Mouse (Mus musculus) right cerebral cortex, postnatal 10 days (tissue): Measurements from ENCODE around the gene Olfr1283.
"Not testable (repeated sequence)": the region's sequence is repeated elsewhere in the genome, so short reads cannot be mapped to it uniquely, and the experiment has no call there.

Experiments used
- DNase-seq, 2 experiments: peaks; one replicate each; pipeline ENCODE4 v3.0.0; 2021; ENCODE audit warnings: low spot score in 2 of 2

Gene Olfr1283

DNA sequence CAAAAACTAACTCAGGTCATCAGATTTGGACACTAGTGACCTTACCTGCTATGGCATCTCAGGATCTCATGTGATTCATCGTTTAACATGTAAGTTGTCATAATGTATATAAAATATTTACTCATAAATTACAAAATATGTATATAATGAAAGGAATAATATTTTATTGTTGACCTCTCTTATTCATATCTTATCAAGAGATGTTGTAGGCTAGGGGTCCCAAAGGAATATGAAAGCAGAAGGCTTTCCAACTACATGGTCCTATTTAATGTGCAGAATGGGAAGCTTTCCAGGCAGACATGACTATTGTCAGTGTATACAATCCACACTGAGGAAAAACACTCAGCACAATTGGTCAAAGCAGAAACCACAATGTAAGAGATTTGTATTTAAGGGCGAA, at the start of gene Olfr1283:
Gene Olfr1283 (plus strand): TSS at position 301 of the 400 bp plus-strand sequence.
- no peak for DNase-seq

DNA sequence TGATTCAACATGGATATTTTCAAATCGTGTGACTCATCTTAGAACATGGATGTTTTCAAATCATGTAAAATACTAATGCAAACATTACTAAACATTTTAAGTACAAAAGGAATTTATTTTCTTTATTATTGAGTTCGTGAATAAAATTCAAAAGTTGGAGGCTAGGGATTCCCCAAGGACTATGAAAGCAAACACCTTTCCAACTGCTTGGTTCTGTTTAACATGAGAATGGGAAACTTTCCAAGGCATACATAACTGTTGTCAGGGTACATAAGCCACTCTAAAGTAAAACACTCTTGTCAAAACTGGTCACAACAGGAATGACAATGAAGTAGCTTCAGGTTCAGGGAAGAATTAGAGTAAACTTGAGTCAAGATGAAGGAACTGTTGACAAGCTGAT, 40.4 kb upstream of the Olfr1283 start, which contains the start of gene Olfr1281:
Gene Olfr1281 (plus strand): TSS at position 301 of the 400 bp plus-strand sequence.
- no peak for DNase-seq

DNA sequence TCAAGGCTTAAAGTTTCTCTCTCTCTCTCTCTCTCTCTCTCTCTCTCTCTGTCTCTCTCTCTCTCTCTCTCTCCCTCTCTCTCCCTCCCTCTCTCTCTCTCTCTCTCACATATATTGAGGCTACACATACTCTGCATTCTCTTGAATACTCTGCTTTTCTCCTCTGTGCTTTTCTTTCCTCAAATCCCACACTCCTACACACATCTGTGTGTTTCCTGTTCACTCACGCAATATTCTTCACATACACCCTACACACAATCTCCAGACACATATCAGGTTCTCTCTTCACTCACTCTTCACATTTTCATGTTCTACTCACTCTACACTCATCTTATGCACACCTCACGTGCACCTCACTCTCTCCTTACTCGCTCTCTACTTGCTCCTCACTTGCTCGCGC, 32.9 kb upstream of the Olfr1283 start:
- DNase-seq, result not testable (repeated sequence)

DNA sequence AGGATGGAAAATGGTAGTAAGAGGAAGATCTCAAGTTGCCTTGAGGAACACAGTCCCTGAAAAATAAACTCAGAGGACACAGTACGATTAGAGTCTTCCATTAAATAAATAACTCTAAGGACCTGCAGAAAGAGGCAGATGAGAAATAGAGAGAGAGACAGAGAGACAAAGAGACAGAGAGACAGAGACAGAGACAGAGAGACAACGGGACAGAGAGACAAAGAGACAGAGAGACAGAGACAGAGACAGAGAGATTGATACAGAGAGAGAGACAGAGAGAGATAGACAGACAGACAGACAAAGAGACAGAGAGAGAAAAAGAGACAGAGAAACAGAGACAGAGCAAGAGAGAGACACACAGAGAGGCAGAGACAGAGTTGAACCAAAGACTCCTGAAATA, 30.6 kb upstream of the Olfr1283 start, which contains the start of gene Olfr1282:
Gene Olfr1282 (minus strand): TSS at position 101 of the 400 bp plus-strand sequence.
- DNase-seq, result no peak

DNA sequence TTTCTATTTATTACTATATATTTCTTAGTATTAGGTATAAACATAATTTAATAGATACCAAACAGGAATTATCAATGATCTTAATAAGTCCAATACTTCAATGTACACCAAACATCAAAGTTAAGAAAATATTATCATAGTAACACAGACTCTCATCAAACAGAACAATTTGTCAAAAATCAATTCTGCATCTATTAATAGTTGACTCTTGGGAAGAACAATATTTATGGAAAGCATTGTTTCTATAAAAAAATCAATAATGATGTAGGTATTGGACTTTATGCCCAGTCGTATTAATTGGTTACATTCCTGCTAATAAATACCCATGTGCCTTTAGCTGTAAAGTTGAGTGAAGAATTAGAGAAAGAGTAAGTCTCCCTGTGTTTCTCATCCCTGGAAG, 8.6 kb downstream of the Olfr1283 start, which contains the start of gene Olfr1284:
Gene Olfr1284 (plus strand): TSS at position 301 of the 400 bp plus-strand sequence.
- no peak for DNase-seq
